Mouse (Mus musculus): ENCODE results near the gene Card14. TPM values are rescaled to one million over a fixed set of nuclear protein-coding genes. Genes with fewer than 3 reads are reported as not detected.

Card14 gene
- polyA plus RNA-seq, 1 experiment from 2014 or later: 0.25 TPM

- Histone ChIP-seq H3K9ac (replicated peaks; ENCODE audit: low read depth, low read length) (no peak overlapping the region), H3K27ac (ENCODE audit: low read depth, low read length) (no peak overlapping the region), H3K4me1 (ENCODE audit: control insufficient read depth, insufficient read depth, low read length) (no peaks in the 10 kb centered on the region), H3K9me3 (ENCODE audit: control insufficient read depth, low read length) (no peaks in the 10 kb centered on the region), H3K4me2 (ENCODE audit: low read depth, low read length) (no peak overlapping the region), H3K4me3 (ENCODE audit: low read depth, low read length) (no peak overlapping the region), H3K36me3 (ENCODE audit: control insufficient read depth, insufficient read depth, low read length) (no peaks in the 10 kb centered on the region), H3K27me3 (ENCODE audit: control insufficient read depth, insufficient read depth, low read length) (no peaks in the 10 kb centered on the region)
- 82% methylated on average over 17 of the region's 17 CpGs for WGBS
- no peak for ATAC-seq (ENCODE audit: low read depth)
These were observed 6.8 kb downstream of the Card14 start for GRCm38 (mm10) chr11:119314252-119314936.

DNA sequence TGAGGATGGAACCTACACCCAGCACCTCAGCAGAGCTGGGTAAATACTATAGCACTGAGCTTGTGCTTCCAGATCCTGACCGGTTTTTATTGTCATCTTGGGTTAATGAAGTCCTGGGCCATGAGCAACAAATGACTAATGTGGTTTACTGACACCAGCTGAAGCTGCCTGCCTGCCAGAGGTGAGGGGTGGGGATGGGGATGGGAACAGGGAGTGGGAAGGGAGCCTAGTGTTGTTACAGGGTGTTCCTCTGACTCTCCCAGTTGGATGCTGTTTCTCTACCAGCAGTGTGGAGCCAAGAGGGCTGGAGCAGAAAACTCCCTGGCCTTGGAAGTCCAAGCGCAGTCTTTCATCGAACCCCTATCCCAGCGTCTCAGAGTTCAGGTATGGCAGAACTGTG is 9.2 kb downstream of the Card14 start:
- H3K27ac ChIP-seq (ENCODE audit: low read depth, low read length): no peak overlapping the region
- WGBS: 89% methylated on average over 4 of the region's 4 CpGs

DNA sequence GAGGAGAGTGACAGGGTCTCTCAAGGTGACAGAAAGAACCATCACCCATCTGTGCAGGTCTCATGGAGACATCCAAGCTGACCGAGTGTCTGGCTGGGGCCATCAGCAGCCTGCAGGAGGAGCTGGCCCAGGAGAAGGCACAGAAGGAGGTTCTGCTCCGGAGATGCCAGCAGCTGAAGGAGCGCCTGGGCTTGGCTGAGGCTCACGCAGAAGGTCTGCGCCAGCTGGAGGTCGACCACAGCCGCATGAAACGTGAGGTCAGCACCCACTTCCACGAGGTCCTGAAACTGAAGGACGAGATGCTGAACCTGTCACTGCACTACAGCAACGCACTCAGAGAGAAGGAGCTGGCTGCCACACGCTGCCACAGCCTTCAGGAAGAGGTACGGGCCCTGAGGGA is 15.0 kb downstream of the Card14 start:
- WGBS: 79% methylated on average over 13 of the region's 13 CpGs
- H3K9ac ChIP-seq (replicated peaks; ENCODE audit: low read depth, low read length): no peak overlapping the region
- no peaks in the 10 kb centered on the region for H3K27me3 ChIP-seq (ENCODE audit: control insufficient read depth, insufficient read depth, low read length)
- H3K27ac ChIP-seq (ENCODE audit: low read depth, low read length): no peak overlapping the region
- no peaks in the 10 kb centered on the region for H3K4me1 ChIP-seq (ENCODE audit: control insufficient read depth, insufficient read depth, low read length)
- no peak for ATAC-seq (ENCODE audit: low read depth)
- H3K36me3 ChIP-seq (ENCODE audit: control insufficient read depth, insufficient read depth, low read length): no peaks in the 10 kb centered on the region
- H3K4me2 ChIP-seq (ENCODE audit: low read depth, low read length): no peak overlapping the region
- no peaks in the 10 kb centered on the region for H3K9me3 ChIP-seq (ENCODE audit: control insufficient read depth, low read length)
- no peak overlapping the region for H3K4me3 ChIP-seq (ENCODE audit: low read depth, low read length)

More for the DNA sequence above, 9.2 kb downstream of the Card14 start:
- H3K4me2 ChIP-seq (ENCODE audit: low read depth, low read length): no peak overlapping the region
- no peak for ATAC-seq (ENCODE audit: low read depth)
- H3K9ac ChIP-seq (replicated peaks; ENCODE audit: low read depth, low read length): no peak overlapping the region
- H3K27me3 ChIP-seq (ENCODE audit: control insufficient read depth, insufficient read depth, low read length): no peaks in the 10 kb centered on the region
- no peaks in the 10 kb centered on the region for H3K36me3 ChIP-seq (ENCODE audit: control insufficient read depth, insufficient read depth, low read length)
- no peaks in the 10 kb centered on the region for H3K4me1 ChIP-seq (ENCODE audit: control insufficient read depth, insufficient read depth, low read length)
- no peak overlapping the region for H3K4me3 ChIP-seq (ENCODE audit: low read depth, low read length)
- H3K9me3 ChIP-seq (ENCODE audit: control insufficient read depth, low read length): no peaks in the 10 kb centered on the region

GRCm38 (mm10) chr11:119325068-119325467 is 17.5 kb downstream of the Card14 start:
- Histone ChIP-seq H3K4me3 (ENCODE audit: low read depth, low read length) (no peak overlapping the region), H3K27me3 (ENCODE audit: control insufficient read depth, insufficient read depth, low read length) (no peaks in the 10 kb centered on the region)

DNA sequence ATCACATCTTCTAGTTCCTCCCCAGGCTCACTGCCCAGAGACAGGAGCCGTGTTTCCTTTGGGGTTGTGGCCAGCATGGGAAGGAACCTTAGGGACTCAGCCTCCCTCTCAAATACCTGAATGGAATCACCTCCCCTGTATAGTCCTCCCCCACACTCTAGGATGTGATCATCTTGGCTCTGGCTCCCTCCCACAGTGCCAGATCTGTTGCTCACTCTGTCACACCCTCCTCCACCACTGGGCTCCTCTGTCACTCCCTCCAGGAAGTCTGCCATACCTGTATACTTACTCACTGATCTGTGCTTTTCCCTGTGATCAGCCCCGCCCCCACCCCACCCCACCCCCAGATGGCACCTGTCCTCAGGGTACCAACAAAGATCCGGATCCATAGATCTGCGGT is 23.0 kb downstream of the Card14 start:
- Histone ChIP-seq H3K9me3 (ENCODE audit: control insufficient read depth, low read length) (no peaks in the 10 kb centered on the region), H3K9ac (replicated peaks; ENCODE audit: low read depth, low read length) (no peak overlapping the region), H3K27me3 (ENCODE audit: control insufficient read depth, insufficient read depth, low read length) (no peaks in the 10 kb centered on the region), H3K4me3 (ENCODE audit: low read depth, low read length) (no peak overlapping the region), H3K27ac (ENCODE audit: low read depth, low read length) (no peak overlapping the region), H3K4me1 (ENCODE audit: control insufficient read depth, insufficient read depth, low read length) (no peaks in the 10 kb centered on the region), H3K36me3 (ENCODE audit: control insufficient read depth, insufficient read depth, low read length) (no peaks in the 10 kb centered on the region), H3K4me2 (ENCODE audit: low read depth, low read length) (no peak overlapping the region)
- ATAC-seq (ENCODE audit: low read depth): no peak
- WGBS: 67% methylated on average over 4 of the region's 4 CpGs

More at GRCm38 (mm10) chr11:119325068-119325467, 17.5 kb downstream of the Card14 start:
- no peak for ATAC-seq (ENCODE audit: low read depth)
- Histone ChIP-seq H3K4me2 (ENCODE audit: low read depth, low read length) (no peak overlapping the region), H3K27ac (ENCODE audit: low read depth, low read length) (no peak overlapping the region), H3K9me3 (ENCODE audit: control insufficient read depth, low read length) (no peaks in the 10 kb centered on the region), H3K4me1 (ENCODE audit: control insufficient read depth, insufficient read depth, low read length) (no peaks in the 10 kb centered on the region), H3K36me3 (ENCODE audit: control insufficient read depth, insufficient read depth, low read length) (no peaks in the 10 kb centered on the region), H3K9ac (replicated peaks; ENCODE audit: low read depth, low read length) (no peak overlapping the region)
- WGBS: 91% methylated on average over 1 of the region's 1 CpGs

DNA sequence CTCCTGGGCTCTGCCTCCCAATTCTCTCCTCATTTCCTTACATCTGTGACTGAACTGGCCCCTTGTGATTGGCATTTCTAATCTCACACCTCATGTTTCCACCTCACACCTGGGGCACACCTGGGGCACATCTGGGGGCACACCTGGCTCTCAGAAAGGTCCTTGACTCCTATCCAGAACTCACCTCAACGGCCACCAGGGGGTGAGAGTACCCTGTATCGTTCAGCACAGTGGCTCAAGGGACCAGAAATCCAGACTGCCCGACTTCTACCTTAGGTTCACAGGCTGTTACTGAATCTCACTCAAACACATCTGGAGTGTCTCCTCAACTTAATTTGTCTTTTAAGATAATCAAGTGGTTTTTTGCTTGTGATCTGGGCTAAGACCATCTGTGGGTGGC is 24.4 kb downstream of the Card14 start:
- Histone ChIP-seq H3K27ac (ENCODE audit: low read depth, low read length) (no peak overlapping the region), H3K4me2 (ENCODE audit: low read depth, low read length) (no peak overlapping the region), H3K27me3 (ENCODE audit: control insufficient read depth, insufficient read depth, low read length) (no peaks in the 10 kb centered on the region), H3K9ac (replicated peaks; ENCODE audit: low read depth, low read length) (no peak overlapping the region), H3K36me3 (ENCODE audit: control insufficient read depth, insufficient read depth, low read length) (no peaks in the 10 kb centered on the region), H3K4me1 (ENCODE audit: control insufficient read depth, insufficient read depth, low read length) (no peaks in the 10 kb centered on the region), H3K9me3 (ENCODE audit: control insufficient read depth, low read length) (no peaks in the 10 kb centered on the region), H3K4me3 (ENCODE audit: low read depth, low read length) (no peak overlapping the region)
- 50% methylated on average over 3 of the region's 3 CpGs for WGBS
- ATAC-seq (ENCODE audit: low read depth): no peak

DNA sequence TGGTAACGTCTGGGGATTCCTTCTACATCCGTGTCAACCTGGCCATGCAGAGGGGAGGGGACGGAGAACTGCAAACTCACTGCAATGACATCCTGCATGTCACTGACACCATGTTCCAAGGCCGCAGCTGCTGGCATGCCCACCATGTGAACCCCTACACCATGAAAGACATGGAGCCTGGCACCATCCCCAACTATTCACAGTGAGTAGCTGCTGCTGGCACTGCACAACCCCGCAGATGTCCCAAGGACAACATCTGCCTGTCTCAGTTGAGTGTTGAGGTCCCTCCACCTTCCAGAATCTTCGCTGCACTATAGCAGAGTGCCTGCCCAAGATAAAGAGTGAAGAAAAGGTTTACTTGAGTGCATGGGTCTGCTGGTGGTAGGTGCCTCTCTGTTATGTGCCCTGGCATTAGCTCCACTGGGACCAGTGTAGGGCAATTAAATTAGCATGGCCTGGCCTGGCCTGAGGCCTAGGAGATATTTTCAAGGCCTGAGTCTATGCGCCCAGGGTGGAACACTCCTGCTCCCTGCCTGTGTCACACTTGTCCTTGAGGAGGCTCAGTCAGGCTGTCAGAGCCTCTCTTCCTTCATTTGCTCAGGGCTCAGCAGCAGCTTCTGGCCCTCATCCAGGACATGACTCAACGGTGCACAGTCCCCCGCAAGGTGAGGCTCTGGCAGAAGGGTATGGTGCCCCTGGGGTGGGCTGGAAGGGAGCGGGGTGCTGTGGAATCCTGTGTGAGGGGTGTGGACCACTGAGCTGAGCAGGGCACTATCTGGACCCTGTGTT is 30.9 kb downstream of the Card14 start:
- no peaks in the 10 kb centered on the region for H3K4me1 ChIP-seq (ENCODE audit: control insufficient read depth, insufficient read depth, low read length)
- H3K9ac ChIP-seq (replicated peaks; ENCODE audit: low read depth, low read length): no peak overlapping the region
- no peaks in the 10 kb centered on the region for H3K27me3 ChIP-seq (ENCODE audit: control insufficient read depth, insufficient read depth, low read length)
- no peak overlapping the region for H3K4me2 ChIP-seq (ENCODE audit: low read depth, low read length)
- no peak overlapping the region for H3K4me3 ChIP-seq (ENCODE audit: low read depth, low read length)
- no peak overlapping the region for H3K27ac ChIP-seq (ENCODE audit: low read depth, low read length)
- no peaks in the 10 kb centered on the region for H3K36me3 ChIP-seq (ENCODE audit: control insufficient read depth, insufficient read depth, low read length)
- no peak for ATAC-seq (ENCODE audit: low read depth)
- H3K9me3 ChIP-seq (ENCODE audit: control insufficient read depth, low read length): no peaks in the 10 kb centered on the region
- WGBS: 77% methylated on average over 10 of the region's 10 CpGs

- Histone ChIP-seq H3K27ac (ENCODE audit: low read depth, low read length) (no peak overlapping the region), H3K36me3 (ENCODE audit: control insufficient read depth, insufficient read depth, low read length) (no peaks in the 10 kb centered on the region), H3K4me2 (ENCODE audit: low read depth, low read length) (no peak overlapping the region), H3K9ac (replicated peaks; ENCODE audit: low read depth, low read length) (no peak overlapping the region), H3K9me3 (ENCODE audit: control insufficient read depth, low read length) (no peaks in the 10 kb centered on the region), H3K4me1 (ENCODE audit: control insufficient read depth, insufficient read depth, low read length) (no peaks in the 10 kb centered on the region), H3K27me3 (ENCODE audit: control insufficient read depth, insufficient read depth, low read length) (no peaks in the 10 kb centered on the region), H3K4me3 (ENCODE audit: low read depth, low read length) (no peak overlapping the region)
- WGBS: 47% methylated on average over 5 of the region's 5 CpGs
- no peak for ATAC-seq (ENCODE audit: low read depth)
These were observed 31.6 kb downstream of the Card14 start for GRCm38 (mm10) chr11:119339179-119339578.

GRCm38 (mm10) chr11:119339637-119340036 is 32.1 kb downstream of the Card14 start:
- Histone ChIP-seq H3K4me3 (ENCODE audit: low read depth, low read length) (no peak overlapping the region), H3K36me3 (ENCODE audit: control insufficient read depth, insufficient read depth, low read length) (no peaks in the 10 kb centered on the region), H3K9me3 (ENCODE audit: control insufficient read depth, low read length) (no peaks in the 10 kb centered on the region), H3K4me1 (ENCODE audit: control insufficient read depth, insufficient read depth, low read length) (no peaks in the 10 kb centered on the region), H3K27ac (ENCODE audit: low read depth, low read length) (no peak overlapping the region), H3K9ac (replicated peaks; ENCODE audit: low read depth, low read length) (no peak overlapping the region), H3K4me2 (ENCODE audit: low read depth, low read length) (no peak overlapping the region), H3K27me3 (ENCODE audit: control insufficient read depth, insufficient read depth, low read length) (no peaks in the 10 kb centered on the region)
- 5% methylated on average over 5 of the region's 5 CpGs for WGBS
- no peak for ATAC-seq (ENCODE audit: low read depth)
